Mouse (Mus musculus) kidney, adult 2 months (tissue): Measurements from ENCODE around the gene BC016579. TPM values are rescaled to one million over a fixed set of nuclear protein-coding genes. Genes with fewer than 3 reads are reported as not detected.
A peak's percentile ranks its signal among the peaks of the same experiment; 100 is the strongest.

Source experiments
- DNase-seq: peaks from one replicate; pipeline ENCODE4 v3.0.0; 2021
- H3K27ac ChIP-seq: fragments of 200-500 bp; 2 replicates; pipeline ENCODE4 v1.5.1; 2012; ENCODE audit warnings: low read depth, low read length, control low read depth, inconsistent platforms; ENCODE audit not compliant: insufficient read depth
- H3K27me3 ChIP-seq: fragments of 200-500 bp; replicated peaks from 2 replicates; pipeline ENCODE4 v1.6.1; 2012; ENCODE audit warnings: mild to moderate bottlenecking, moderate library complexity, low read length, inconsistent platforms; ENCODE audit not compliant: control insufficient read depth, insufficient read depth
- H3K36me3 ChIP-seq: fragments of 200-500 bp; 2 replicates; pipeline ENCODE4 v1.6.1; 2012; ENCODE audit warnings: mild to moderate bottlenecking, moderate library complexity, low read length, inconsistent platforms; ENCODE audit not compliant: control insufficient read depth, insufficient read depth
- H3K4me1 ChIP-seq: fragments of 200-500 bp; 2 replicates; pipeline ENCODE4 v1.6.1; 2011; ENCODE audit warnings: low read length; ENCODE audit not compliant: control insufficient read depth, insufficient read depth
- H3K4me3 ChIP-seq: fragments of 200-500 bp; 2 replicates; pipeline ENCODE4 v1.5.1; 2011; ENCODE audit warnings: mild to moderate bottlenecking, low read depth, low read length, control low read depth; ENCODE audit not compliant: insufficient read depth
- CTCF ChIP-seq: fragments of 200-500 bp; conservative IDR thresholded peaks from 2 replicates; pipeline ENCODE4 v1.5.1; 2011; ENCODE audit warnings: low read depth, mild to moderate bottlenecking, control low read depth, low read length, moderate library complexity, mixed read lengths; ENCODE audit not compliant: insufficient read depth, insufficient read length
- POLR2A ChIP-seq: fragments of 200-500 bp; IDR thresholded peaks from one replicate; pipeline ENCODE4 v1.6.1; 2011; ENCODE audit warnings: low read depth, low read length, control low read depth
- WGBS: fragments of 180-500 bp; shearing (Covaris S2); methylation state at CpG from one replicate; pipeline ENCODE4 v1.1.7; 2018; 5-methylcytosine and 5-hydroxymethylcytosine counted together
- polyA plus RNA-seq: library from polyadenylated mRNA; depleted of rRNA; stranded (reverse); fragments of >200 nt; gene quantifications from 2 replicates; pipeline ENCODE4 v1.2.3, GENCODE M21; 2012; rRNA removed

Gene BC016579
- polyA plus RNA-seq, 1 experiment, result 0.05 TPM

- Histone ChIP-seq H3K36me3 (no peaks in the 10 kb centered on the region), H3K27ac (no peak within 1 kb of the TSS), H3K4me3 (no peak within 1 kb of the TSS), H3K27me3 (no peaks in the 10 kb centered on the region), H3K4me1 (peaks cover 2% of the 10 kb centered on the region; the same call in 1 of the 2 replicates)
- TF ChIP-seq CTCF, result no peak
- TF ChIP-seq POLR2A, result no peak
- DNase-seq, result no peak
- 71% methylated on average over 4 of the region's 4 CpGs for WGBS
Observed at GRCm38 (mm10) chr16:45610267-45610666, 43.6 kb downstream of the BC016579 start, which contains the start of gene Gcsam. Gene Gcsam (plus strand): TSS chr16:45610380.

DNA sequence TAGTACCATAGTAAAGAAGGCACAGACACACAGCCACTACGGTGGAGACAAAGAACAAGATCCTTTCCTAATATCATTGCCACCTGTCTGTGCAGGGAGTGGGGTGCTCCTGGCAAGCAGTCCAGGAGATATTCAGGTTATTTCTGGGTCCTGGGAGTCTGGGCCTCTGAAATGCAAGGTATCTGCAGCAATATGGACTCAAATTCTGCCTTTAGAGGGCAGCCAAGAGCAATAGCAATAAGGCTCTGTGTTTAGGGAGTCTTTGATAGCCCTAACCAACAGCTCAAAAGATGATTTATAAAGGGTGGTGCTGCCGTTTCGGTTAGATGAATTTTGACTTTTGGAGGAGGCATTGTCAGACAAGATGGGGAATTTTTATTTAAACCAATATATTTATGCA is 44.6 kb downstream of the BC016579 start:
- TF ChIP-seq POLR2A (no peak), CTCF (peak; percentile 36)
- DNase-seq, result peak; percentile 52
- H3K4me3 ChIP-seq, result no peak overlapping the region
- no peaks in the 10 kb centered on the region for H3K36me3 ChIP-seq
- H3K27me3 ChIP-seq, result no peaks in the 10 kb centered on the region
- H3K4me1 ChIP-seq, result peaks cover 2% of the 10 kb centered on the region; the same call in 1 of the 2 replicates
- 49% methylated on average over 3 of the region's 3 CpGs for WGBS
- no peak overlapping the region for H3K27ac ChIP-seq

DNA sequence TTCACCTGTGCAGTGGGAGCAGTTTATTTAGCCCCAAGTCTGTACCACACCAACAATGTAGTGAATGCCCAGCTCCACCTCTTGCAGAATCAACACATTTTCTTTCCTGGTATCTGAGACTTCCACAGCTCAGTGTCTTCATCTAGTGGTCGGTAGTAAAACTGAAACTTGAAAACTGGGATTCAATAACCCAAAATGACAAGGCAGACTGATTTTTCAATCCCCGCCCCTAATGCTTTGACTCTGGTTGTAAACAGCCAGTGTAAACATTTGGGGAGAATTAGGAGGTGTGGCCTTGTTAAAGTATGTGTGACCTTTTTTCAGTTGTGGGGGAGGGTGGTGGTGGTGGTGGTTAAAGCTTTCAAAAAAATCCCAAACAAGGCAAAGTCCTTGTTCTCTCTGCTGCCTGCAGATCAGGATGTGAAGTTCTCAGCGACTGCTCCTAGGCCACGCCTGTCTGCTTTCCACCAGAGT is 45.4 kb downstream of the BC016579 start:
- Histone ChIP-seq H3K27ac (peak overlapping the region; percentile 51; the same call in 1 of the 2 replicates), H3K36me3 (no peaks in the 10 kb centered on the region), H3K27me3 (no peaks in the 10 kb centered on the region), H3K4me1 (peaks cover 2% of the 10 kb centered on the region; the same call in 1 of the 2 replicates), H3K4me3 (no peak overlapping the region)
- peak; percentile 59 for DNase-seq
- TF ChIP-seq POLR2A (no peak), CTCF (peak; percentile 35; the same call in 1 of the 2 replicates)
- 14% methylated on average over 4 of the region's 4 CpGs for WGBS

DNA sequence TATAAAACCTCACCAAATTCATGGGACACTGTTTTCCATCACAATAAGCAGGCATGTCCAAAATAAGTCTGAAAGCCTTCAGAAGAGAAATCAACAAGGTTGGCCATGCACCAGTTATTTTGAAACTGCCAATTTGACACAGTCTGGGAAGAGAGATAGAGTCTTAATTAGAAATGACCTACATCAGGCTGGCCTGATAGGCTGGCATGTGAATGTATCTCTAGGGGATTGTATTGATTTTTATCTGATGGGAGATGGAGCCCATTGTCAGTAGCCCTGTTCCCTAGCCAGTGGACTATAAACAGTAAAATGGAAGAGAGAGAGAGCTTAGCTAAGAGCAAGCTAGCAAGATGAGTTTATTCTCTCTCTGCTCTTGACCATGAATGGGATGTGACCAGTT is 58.4 kb downstream of the BC016579 start:
- Histone ChIP-seq H3K27me3 (no peaks in the 10 kb centered on the region), H3K36me3 (no peaks in the 10 kb centered on the region), H3K4me1 (no peaks in the 10 kb centered on the region), H3K27ac (no peak overlapping the region), H3K4me3 (no peak overlapping the region)
- no peak for DNase-seq
- TF ChIP-seq POLR2A (no peak), CTCF (no peak)

DNA sequence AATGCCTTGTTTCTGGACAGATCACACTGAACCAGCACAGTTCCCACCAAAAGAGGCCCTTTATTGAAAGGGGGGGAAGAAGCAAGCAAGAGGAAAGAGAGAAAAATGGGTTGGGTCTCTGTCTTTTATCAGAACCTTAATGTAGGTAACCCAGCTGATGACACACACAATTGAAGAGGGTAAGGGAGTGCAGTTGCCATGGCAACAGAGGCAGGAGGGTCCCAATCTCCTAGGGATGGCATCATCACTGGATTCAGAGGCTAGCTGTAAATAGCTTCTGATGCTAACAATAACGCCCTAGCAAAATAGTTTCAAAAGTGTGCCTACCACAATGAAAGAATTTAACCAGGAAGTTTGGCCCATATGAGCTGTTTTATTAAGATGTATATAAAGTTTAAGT is 60.2 kb downstream of the BC016579 start:
- Histone ChIP-seq H3K4me3 (no peak overlapping the region), H3K4me1 (no peaks in the 10 kb centered on the region), H3K27me3 (no peaks in the 10 kb centered on the region), H3K36me3 (no peaks in the 10 kb centered on the region), H3K27ac (no peak overlapping the region)
- TF ChIP-seq CTCF (no peak), POLR2A (no peak)
- WGBS, result 73% methylated on average over 1 of the region's 1 CpGs
- no peak for DNase-seq

DNA sequence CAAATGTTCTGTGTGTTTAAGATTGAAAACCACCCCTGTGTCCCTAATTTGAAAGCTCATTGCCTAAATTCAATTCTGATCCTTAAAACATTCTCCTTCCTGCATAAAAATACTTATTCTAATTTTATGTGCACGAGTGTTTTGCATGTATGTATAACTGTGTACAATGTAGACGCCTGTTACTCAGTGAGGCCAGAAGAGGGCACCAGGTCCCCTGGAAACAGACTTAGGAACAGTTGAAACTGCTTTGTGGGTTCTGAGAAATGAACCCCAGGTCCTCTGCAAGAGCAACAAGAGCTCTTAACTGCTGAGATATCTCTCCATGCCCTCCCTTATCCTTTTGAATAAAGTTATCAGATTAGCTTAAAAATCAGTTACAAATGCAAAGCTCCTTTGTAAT is 71.4 kb downstream of the BC016579 start:
- Histone ChIP-seq H3K4me3 (no peak overlapping the region), H3K36me3 (no peaks in the 10 kb centered on the region), H3K27ac (no peak overlapping the region), H3K4me1 (no peaks in the 10 kb centered on the region), H3K27me3 (no peaks in the 10 kb centered on the region)
- TF ChIP-seq CTCF, result peak; percentile 67
- TF ChIP-seq POLR2A, result no peak
- DNase-seq, result peak; percentile 18
- 31% methylated on average over 2 of the region's 2 CpGs for WGBS

DNA sequence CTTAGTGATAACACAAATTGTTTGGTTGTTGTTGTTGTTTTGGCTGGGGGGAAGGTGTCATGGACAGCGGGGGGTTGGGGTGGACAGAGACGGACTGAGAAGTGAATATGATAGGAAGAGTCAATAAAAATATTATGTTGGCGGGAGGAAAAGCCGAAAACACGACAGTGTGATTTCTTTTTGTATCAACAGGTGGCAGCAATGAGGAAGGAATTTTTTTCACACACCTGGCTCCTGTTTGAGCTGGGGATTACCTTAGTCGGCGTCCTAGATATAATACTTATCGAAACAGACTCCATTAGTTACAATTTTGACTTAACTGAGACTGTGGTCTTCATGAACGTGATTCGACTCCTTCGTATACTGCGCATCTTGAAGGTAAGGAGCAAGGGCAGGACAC is 74.0 kb downstream of the BC016579 start:
- no peaks in the 10 kb centered on the region for H3K4me1 ChIP-seq
- WGBS, result 56% methylated on average over 12 of the region's 12 CpGs
- H3K36me3 ChIP-seq, result no peaks in the 10 kb centered on the region
- no peaks in the 10 kb centered on the region for H3K27me3 ChIP-seq
- DNase-seq, result no peak
- no peak overlapping the region for H3K4me3 ChIP-seq
- H3K27ac ChIP-seq, result no peak overlapping the region
- TF ChIP-seq POLR2A (no peak), CTCF (no peak)

Other genes starting within 250 kb of the BC016579 start
- 54.5 and 72.9 TPM in 2 replicates for gene Cd200, start 245.0 kb downstream of the BC016579 start, polyA plus RNA-seq
- gene Gm609, start 161.1 kb downstream of the BC016579 start, polyA plus RNA-seq, result 0.05 TPM in 1 of 2 replicates, not detected in the other
- not detected in 2 replicates for gene Gm17783, start 122.0 kb downstream of the BC016579 start, polyA plus RNA-seq
- not detected in 2 replicates for gene Slc9c1, start 118.8 kb downstream of the BC016579 start, polyA plus RNA-seq
- 0.11 and 0.44 TPM in 2 replicates for gene Gcsam, start 43.7 kb downstream of the BC016579 start, polyA plus RNA-seq
- 0.05 TPM in 1 of 2 replicates, not detected in the other for gene Tmprss7, start 39.6 kb upstream of the BC016579 start, polyA plus RNA-seq
- 0.77 and 1.3 TPM in 2 replicates for gene Tagln3, start 70.5 kb upstream of the BC016579 start, polyA plus RNA-seq
- gene Abhd10, start 88.9 kb upstream of the BC016579 start, polyA plus RNA-seq, result 8.0 and 9.2 TPM in 2 replicates